Mouse (Mus musculus): ENCODE measurements around the gene Garem2.

DNA sequence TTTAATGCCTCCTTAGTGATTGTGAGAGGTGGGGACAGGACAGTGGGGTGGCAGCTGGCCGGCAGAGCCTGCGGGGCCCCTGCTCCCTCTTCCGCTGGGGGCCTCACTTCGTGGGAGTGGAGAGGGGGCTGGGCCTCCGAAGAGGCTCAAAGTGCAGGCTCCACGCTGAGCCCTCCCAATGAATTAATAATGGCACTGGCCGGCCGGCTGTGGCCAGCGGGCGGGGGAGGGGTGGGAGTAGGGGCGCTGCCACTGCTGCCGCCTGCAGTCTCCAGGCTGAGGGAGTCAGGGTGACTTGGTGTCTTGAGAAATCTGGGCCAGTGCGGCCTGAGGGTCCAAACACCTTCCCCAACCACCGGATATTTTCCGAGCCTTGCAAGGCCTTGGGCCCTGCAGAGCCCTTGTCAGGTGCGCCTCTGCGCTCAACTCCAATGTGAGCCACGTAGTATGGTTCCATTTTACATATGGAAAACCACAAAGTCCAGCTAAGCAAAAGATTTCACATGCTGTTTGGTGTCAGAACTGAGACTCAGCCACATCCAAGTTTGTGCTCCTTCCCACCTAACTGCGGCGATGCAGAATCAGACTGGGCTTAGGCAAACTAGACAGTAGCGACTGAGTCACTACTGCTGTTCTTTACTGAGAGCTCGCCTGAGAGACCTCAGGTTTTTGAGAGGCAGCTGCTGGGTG, 5.6 kb downstream of the Garem2 start:
- TF ChIP-seq CTCF (IDR thresholded peaks at IDR 0.05; ENCODE audit: low read depth) (no peak), EP300 (IDR thresholded peaks at IDR 0.05; ENCODE audit: low read depth) (no peak)

All from heart, postnatal 0 days (tissue).